Mouse (Mus musculus) hindbrain, embryonic 16.5 days (tissue): ENCODE measurements around the gene Tcf15. TPM values are rescaled to one million over a fixed set of nuclear protein-coding genes. Genes with fewer than 3 reads are reported as not detected.
A peak's percentile ranks its signal among the peaks of the same experiment; 100 is the strongest.

Experiments used
- ATAC-seq: fragments of 200-750 bp; cut with Nextera tagmentation; 2 replicates; pipeline ENCODE4 v1.8.0; 2017; ENCODE audit warnings: moderate TSS enrichment, moderate library complexity
- H3K27ac ChIP-seq: fragments of 300-500 bp; sonication (generic); 2 replicates; pipeline ENCODE4 v1.5.1; 2014; ENCODE audit warnings: low read depth, mild to moderate bottlenecking, control low read depth, low read length, moderate library complexity
- H3K27me3 ChIP-seq: fragments of 300-500 bp; sonication (generic); replicated peaks from 2 replicates; pipeline ENCODE4 v1.6.1; 2014; ENCODE audit warnings: low read length; ENCODE audit not compliant: control insufficient read depth, insufficient read depth
- H3K36me3 ChIP-seq: fragments of 300-500 bp; sonication (generic); 2 replicates; pipeline ENCODE4 v1.6.1; 2014; ENCODE audit warnings: mild to moderate bottlenecking, low read length, moderate library complexity, mixed read lengths; ENCODE audit not compliant: control insufficient read depth, insufficient read depth
- H3K4me1 ChIP-seq: fragments of 300-500 bp; sonication (generic); 2 replicates; pipeline ENCODE4 v1.6.1; 2014; ENCODE audit warnings: low read depth, low read length; ENCODE audit not compliant: control insufficient read depth, insufficient read depth
- H3K4me2 ChIP-seq: fragments of 300-500 bp; sonication (generic); 2 replicates; pipeline ENCODE4 v1.6.1; 2014; ENCODE audit warnings: mild to moderate bottlenecking, low read length, control low read depth, moderate library complexity
- H3K4me3 ChIP-seq: fragments of 300-500 bp; sonication (generic); 2 replicates; pipeline ENCODE4 v1.5.1; 2014; ENCODE audit warnings: mild to moderate bottlenecking, low read length, control low read depth, moderate library complexity
- H3K9ac ChIP-seq: fragments of 300-500 bp; sonication (generic); 2 replicates; pipeline ENCODE4 v1.6.1; 2014; ENCODE audit warnings: low read depth, mild to moderate bottlenecking, control low read depth, low read length, moderate library complexity
- H3K9me3 ChIP-seq: fragments of 300-500 bp; sonication (generic); 2 replicates; pipeline ENCODE4 v1.6.1; 2014; ENCODE audit warnings: mild to moderate bottlenecking, low read length, moderate library complexity; ENCODE audit not compliant: control insufficient read depth
- WGBS: fragments of 180-500 bp; shearing (Covaris S2); extraction: QIAGEN DNeasy Blood & Tissue Kit; methylation state at CpG from one replicate; pipeline ENCODE4 v1.1.7; 2014; 5-methylcytosine and 5-hydroxymethylcytosine counted together
- polyA plus RNA-seq: library from polyadenylated mRNA; unstranded; fragments of >200 nt; fragmentation: Nextera tagmentation; extraction: Ambion mirVana; gene quantifications from 2 replicates; pipeline ENCODE4 v1.2.1, GENCODE M21; 2015

Tcf15 gene
- polyA plus RNA-seq, 1 experiment from 2014 or later = 1.3 TPM

GRCm38 (mm10) chr2:152114057-152114975 is 29.0 kb upstream of the Tcf15 start:
- Histone ChIP-seq H3K4me3 (peak overlapping the region; percentile 20), H3K9ac (peak overlapping the region; percentile 50), H3K27ac (no peak overlapping the region), H3K9me3 (no peaks in the 10 kb centered on the region), H3K27me3 (no peaks in the 10 kb centered on the region), H3K36me3 (no peaks in the 10 kb centered on the region), H3K4me1 (peaks cover 8% of the 10 kb centered on the region), H3K4me2 (peak overlapping the region; percentile 54)
- ATAC-seq = peak; percentile 52
- 9% methylated on average over 35 of the region's 36 CpGs for WGBS

GRCm38 (mm10) chr2:152117694-152118093 is 25.7 kb upstream of the Tcf15 start:
- Histone ChIP-seq H3K9ac (no peak overlapping the region), H3K36me3 (no peaks in the 10 kb centered on the region), H3K9me3 (no peaks in the 10 kb centered on the region), H3K27ac (no peak overlapping the region), H3K4me2 (no peak overlapping the region), H3K27me3 (no peaks in the 10 kb centered on the region), H3K4me1 (peaks cover 8% of the 10 kb centered on the region), H3K4me3 (no peak overlapping the region)
- 85% methylated on average over 7 of the region's 7 CpGs for WGBS
- ATAC-seq = no peak

GRCm38 (mm10) chr2:152119228-152119865 is 24.0 kb upstream of the Tcf15 start:
- peaks cover 7% of the 10 kb centered on the region for H3K4me1 ChIP-seq
- no peaks in the 10 kb centered on the region for H3K9me3 ChIP-seq
- 38% methylated on average over 6 of the region's 6 CpGs for WGBS
- no peak overlapping the region for H3K27ac ChIP-seq
- no peaks in the 10 kb centered on the region for H3K36me3 ChIP-seq
- no peaks in the 10 kb centered on the region for H3K27me3 ChIP-seq
- ATAC-seq = no peak
- no peak overlapping the region for H3K4me3 ChIP-seq
- no peak overlapping the region for H3K9ac ChIP-seq
- no peak overlapping the region for H3K4me2 ChIP-seq

- 82% methylated on average over 9 of the region's 9 CpGs for WGBS
- H3K4me3 ChIP-seq = no peak overlapping the region
These were observed 20.5 kb upstream of the Tcf15 start for GRCm38 (mm10) chr2:152122896-152123295.

GRCm38 (mm10) chr2:152128597-152128996 is 14.8 kb upstream of the Tcf15 start:
- no peak for ATAC-seq
- no peak overlapping the region for H3K9ac ChIP-seq
- H3K27ac ChIP-seq = no peak overlapping the region
- no peaks in the 10 kb centered on the region for H3K27me3 ChIP-seq
- no peak overlapping the region for H3K4me2 ChIP-seq
- H3K9me3 ChIP-seq = no peaks in the 10 kb centered on the region
- H3K36me3 ChIP-seq = no peaks in the 10 kb centered on the region
- H3K4me3 ChIP-seq = no peak overlapping the region
- 69% methylated on average over 2 of the region's 2 CpGs for WGBS
- no peaks in the 10 kb centered on the region for H3K4me1 ChIP-seq

More at GRCm38 (mm10) chr2:152122896-152123295, 20.5 kb upstream of the Tcf15 start:
- H3K4me2 ChIP-seq = no peak overlapping the region
- H3K27ac ChIP-seq = no peak overlapping the region
- no peak overlapping the region for H3K9ac ChIP-seq
- H3K27me3 ChIP-seq = no peaks in the 10 kb centered on the region
- no peaks in the 10 kb centered on the region for H3K4me1 ChIP-seq
- H3K9me3 ChIP-seq = no peaks in the 10 kb centered on the region
- ATAC-seq = no peak
- H3K36me3 ChIP-seq = no peaks in the 10 kb centered on the region

GRCm38 (mm10) chr2:152129778-152130177 is 13.6 kb upstream of the Tcf15 start:
- 77% methylated on average over 3 of the region's 3 CpGs for WGBS
- Histone ChIP-seq H3K27ac (no peak overlapping the region), H3K27me3 (no peaks in the 10 kb centered on the region), H3K4me1 (no peaks in the 10 kb centered on the region), H3K4me3 (no peak overlapping the region), H3K9me3 (no peaks in the 10 kb centered on the region), H3K36me3 (no peaks in the 10 kb centered on the region), H3K4me2 (no peak overlapping the region), H3K9ac (no peak overlapping the region)
- no peak for ATAC-seq

- Histone ChIP-seq H3K9ac (no peak overlapping the region), H3K4me1 (no peaks in the 10 kb centered on the region), H3K4me3 (no peak overlapping the region), H3K27me3 (no peaks in the 10 kb centered on the region), H3K27ac (no peak overlapping the region), H3K4me2 (no peak overlapping the region), H3K36me3 (no peaks in the 10 kb centered on the region), H3K9me3 (no peaks in the 10 kb centered on the region)
- no peak for ATAC-seq
- WGBS = 48% methylated on average over 9 of the region's 9 CpGs
These were observed 11.3 kb upstream of the Tcf15 start for GRCm38 (mm10) chr2:152132016-152132415.

GRCm38 (mm10) chr2:152132691-152133090 is 10.7 kb upstream of the Tcf15 start:
- no peaks in the 10 kb centered on the region for H3K36me3 ChIP-seq
- H3K27ac ChIP-seq = no peak overlapping the region
- H3K4me3 ChIP-seq = no peak overlapping the region
- no peak overlapping the region for H3K9ac ChIP-seq
- 69% methylated on average over 8 of the region's 8 CpGs for WGBS
- no peaks in the 10 kb centered on the region for H3K9me3 ChIP-seq
- no peak for ATAC-seq
- H3K4me2 ChIP-seq = no peak overlapping the region
- no peaks in the 10 kb centered on the region for H3K27me3 ChIP-seq
- no peaks in the 10 kb centered on the region for H3K4me1 ChIP-seq

GRCm38 (mm10) chr2:152139191-152139987 is 4.0 kb upstream of the Tcf15 start:
- Histone ChIP-seq H3K9me3 (no peaks in the 10 kb centered on the region), H3K4me2 (no peak overlapping the region)
- 50% methylated on average over 10 of the region's 10 CpGs for WGBS

More at GRCm38 (mm10) chr2:152139191-152139987, 4.0 kb upstream of the Tcf15 start:
- Histone ChIP-seq H3K4me1 (peaks cover 21% of the 10 kb centered on the region), H3K9ac (no peak overlapping the region), H3K27ac (no peak overlapping the region), H3K4me3 (no peak overlapping the region), H3K36me3 (no peaks in the 10 kb centered on the region), H3K27me3 (peaks cover 13% of the 10 kb centered on the region)
- no peak for ATAC-seq
